Mouse (Mus musculus) heart, adult 2 months (tissue): ENCODE measurements around the gene Nrg3.

Experiments
- CTCF ChIP-seq: fragments of 200-600 bp; IDR thresholded peaks from 2 replicates; pipeline ENCODE4 v1.8.1; 2022; ENCODE audit warnings: antibody characterized with exemption, mild to moderate bottlenecking, moderate library complexity
- POLR2A ChIP-seq: fragments of 200-500 bp; IDR thresholded peaks from 2 replicates; pipeline ENCODE4 v1.6.1; 2011; ENCODE audit warnings: mild to moderate bottlenecking, low read depth, low read length, control low read depth; ENCODE audit not compliant: insufficient read depth

GRCm38 (mm10) chr14:39428503-39428902 lies 44.4 kb downstream of the Nrg3 start:
- TF ChIP-seq CTCF (no peak), POLR2A (no peak)
